Mouse (Mus musculus) heart, adult 2 months (tissue): ENCODE results near the gene Gtf2h1.

Source experiments
- CTCF ChIP-seq: fragments of 200-600 bp; IDR thresholded peaks from 2 replicates; pipeline ENCODE4 v1.8.1; 2022; ENCODE audit warnings: antibody characterized with exemption, mild to moderate bottlenecking, moderate library complexity
- EP300 ChIP-seq: fragments of 200-500 bp; IDR thresholded peaks from 2 replicates; pipeline ENCODE4 v1.6.1; 2011; ENCODE audit warnings: low read depth, low read length, control low read depth; ENCODE audit not compliant: insufficient read depth
- POLR2A ChIP-seq: fragments of 200-500 bp; IDR thresholded peaks from 2 replicates; pipeline ENCODE4 v1.6.1; 2011; ENCODE audit warnings: mild to moderate bottlenecking, low read depth, low read length, control low read depth; ENCODE audit not compliant: insufficient read depth

GRCm38 (mm10) chr7:46762601-46763000 lies 33.3 kb upstream of the Gtf2h1 start:
- no peak for TF ChIP-seq EP300
- TF ChIP-seq CTCF, result no peak
- no peak for TF ChIP-seq POLR2A
